Mouse (Mus musculus): ENCODE results near the gene Lrrc45. TPM values are rescaled to one million over a fixed set of nuclear protein-coding genes. Genes with fewer than 3 reads are reported as not detected.
A peak's percentile ranks its signal among the peaks of the same experiment; 100 is the strongest.
"Not testable (repeated sequence)": the region's sequence is repeated elsewhere in the genome, so short reads cannot be mapped to it uniquely, and the experiment has no call there.

Gene Lrrc45
- total and polyA plus RNA-seq, 3 experiments: 21.9 to 34.2 (median 25.3) TPM

DNA sequence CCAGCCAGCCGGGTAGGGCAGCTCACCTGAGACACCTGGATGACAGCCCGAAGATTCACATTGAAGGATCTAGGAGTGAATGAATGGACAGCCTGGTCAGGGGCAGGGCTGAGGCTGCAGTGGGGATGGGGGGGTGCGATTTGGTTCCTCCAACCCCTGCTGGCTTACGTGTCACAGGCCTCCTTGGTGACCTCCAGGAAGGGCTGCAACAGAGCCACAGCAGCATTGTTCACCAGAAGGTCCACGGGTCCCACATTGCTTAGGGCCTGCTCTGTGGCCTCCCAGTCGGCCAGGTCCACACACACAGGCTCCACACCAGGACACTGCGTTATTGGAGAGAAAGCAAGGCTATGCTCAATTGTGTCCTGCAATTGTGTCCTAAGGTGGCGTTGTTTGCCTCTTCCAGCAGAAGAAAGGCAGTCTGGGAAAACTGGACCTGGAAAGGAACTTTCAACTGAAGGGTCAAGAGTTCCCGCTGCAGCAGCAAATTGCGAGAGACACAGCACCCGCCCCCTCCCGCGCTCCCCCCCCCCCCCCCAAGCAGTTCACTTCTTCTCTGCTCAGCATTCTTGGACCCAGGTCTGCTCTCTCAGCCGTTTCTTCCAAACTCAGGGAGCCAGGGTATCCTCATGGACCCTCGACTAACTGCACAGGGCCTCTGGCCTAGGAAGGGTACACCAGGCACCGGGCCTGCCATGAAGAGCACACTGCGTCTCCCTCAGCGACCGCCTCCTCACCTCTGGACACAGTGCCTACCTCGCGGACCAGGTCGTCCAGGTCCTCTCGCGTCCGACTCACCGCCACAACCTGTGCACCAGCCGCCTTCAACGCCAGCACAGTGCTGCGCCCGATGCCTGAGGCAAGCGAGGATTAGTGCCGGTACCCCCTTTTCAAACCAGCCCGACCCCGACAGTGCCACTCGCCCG lies 12.8 kb downstream of the Lrrc45 start:
- DNase-seq: no peak

DNA sequence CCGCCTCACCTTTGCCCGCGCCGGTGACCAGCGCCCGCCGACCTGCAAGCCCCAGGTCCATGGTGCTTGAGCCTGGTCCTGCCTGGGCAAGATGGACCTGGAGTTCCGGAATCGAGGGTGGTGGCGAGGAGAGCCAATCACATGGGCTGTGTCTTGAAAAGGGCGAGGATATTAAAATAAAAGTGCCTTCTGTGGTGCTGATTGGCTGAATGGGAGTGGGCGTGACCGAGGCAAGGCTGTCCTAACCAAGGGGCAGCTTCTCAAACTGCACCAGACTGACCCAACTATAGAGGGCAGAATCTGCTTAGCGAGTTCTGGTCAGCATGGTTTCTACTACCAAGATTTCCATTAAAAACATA lies 13.4 kb downstream of the Lrrc45 start, which contains the start of gene Dcxr:
Dcxr (minus strand) TSS at position 113 of the 359 bp plus-strand sequence.
- peak; percentile 95 for DNase-seq

DNA sequence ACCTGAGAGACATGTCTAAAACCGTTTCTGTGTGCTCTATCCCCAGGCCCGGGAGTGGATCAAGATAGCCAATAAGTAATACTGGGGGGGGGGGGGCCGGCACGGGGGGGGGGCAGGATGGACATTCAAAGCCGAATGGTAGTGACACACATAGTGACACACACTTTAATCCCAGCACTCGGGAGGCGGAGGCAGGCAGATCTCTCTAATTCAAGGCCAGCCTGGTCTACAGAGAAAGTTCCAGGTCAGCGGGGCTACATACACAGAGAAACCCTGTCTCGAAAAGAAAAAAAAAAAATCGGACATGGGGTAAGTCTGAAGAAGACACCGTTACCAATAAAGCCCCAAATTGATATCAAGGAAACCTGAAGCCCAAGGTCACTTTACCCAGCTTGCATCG lies 13.8 kb downstream of the Lrrc45 start:
- DNase-seq: no peak

DNA sequence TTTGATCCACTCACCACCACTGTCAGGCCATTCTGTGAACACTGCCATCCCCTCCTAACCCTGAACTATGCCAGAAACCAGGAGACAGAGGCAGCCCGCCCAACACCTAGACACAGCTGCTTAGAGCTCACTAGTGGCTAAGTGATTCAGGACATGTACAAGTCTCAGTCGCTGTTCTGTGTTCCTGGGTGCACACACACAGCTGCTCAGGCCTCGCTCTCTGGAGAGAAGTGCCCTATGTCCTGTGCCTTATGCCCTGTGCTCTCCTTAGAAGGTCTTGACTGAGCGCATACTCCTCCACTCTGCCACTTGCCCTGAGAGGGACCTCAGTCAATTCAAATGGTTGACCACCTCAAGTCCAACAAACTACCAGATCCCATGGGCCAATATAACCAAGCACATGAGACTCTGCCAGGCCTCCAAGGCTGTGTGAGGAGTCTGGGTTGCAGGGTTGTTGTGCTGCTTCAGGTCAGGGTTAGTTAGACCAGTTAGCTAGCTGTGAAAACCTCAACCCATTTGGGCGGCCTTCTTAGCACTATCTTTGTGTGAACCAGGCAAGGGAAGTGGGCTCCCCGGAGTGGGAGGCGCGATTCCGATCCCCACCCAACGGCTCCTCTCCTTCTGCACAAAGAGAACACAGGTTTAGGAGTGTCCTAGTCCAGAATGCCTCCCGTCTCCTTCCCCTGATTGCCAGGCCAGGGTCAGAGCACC lies 15.0 kb downstream of the Lrrc45 start:
- no peak for DNase-seq

DNA sequence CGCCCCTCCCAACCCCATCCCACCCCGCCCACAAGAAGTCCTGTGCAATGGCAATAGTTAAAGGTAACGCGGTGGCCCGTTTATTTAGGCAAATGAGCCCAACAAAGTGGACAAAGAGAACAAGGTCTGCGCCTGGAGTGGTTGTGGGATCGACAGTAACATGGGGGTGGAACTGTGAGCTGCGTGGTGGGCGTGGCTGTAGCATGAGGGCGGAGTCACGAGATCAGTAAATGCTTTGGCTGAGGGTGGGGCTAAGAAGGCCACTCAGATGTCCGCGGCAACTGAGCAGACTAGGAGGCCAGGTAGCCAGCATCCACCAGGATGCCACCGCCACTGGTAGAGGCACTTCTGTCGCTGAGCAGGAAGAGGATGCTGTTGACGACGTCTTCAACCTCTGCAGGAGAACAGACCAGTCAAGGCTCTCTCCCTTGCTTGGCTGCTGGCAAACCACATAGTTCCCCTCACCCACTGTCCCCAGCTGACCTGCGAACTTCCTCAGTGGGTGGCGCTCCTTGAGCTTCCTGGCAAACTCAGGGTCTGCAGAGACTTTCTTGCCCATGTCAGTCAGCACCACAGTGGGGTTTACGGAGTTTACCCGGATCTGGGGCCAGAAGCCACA lies 15.8 kb downstream of the Lrrc45 start:
- DNase-seq: peak; percentile 66

DNA sequence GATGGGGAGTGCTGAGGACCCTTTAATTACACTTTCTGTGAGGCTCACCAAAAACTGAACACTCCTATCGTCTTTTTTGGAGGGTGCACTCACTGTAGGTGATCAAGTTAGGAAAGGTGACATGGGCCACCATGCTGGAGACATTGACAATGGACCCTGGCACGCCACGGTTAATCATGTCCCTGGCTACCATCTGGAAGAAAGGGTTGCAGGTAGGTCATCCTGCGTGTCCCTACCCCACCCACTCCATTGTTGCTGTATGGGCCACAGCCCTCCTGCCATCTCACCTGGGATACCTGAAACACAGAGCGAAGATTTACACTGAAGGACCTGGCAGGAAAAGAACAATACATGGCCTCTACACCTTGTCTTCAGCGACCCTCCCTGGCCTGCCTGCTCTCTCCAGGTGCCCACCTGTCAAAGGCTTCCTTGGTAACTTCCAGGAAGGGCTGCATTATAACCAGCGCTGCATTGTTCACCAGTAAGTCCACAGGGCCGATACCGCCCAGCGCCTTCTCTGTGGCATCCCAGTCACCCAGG lies 16.7 kb downstream of the Lrrc45 start:
- DNase-seq: no peak

DNA sequence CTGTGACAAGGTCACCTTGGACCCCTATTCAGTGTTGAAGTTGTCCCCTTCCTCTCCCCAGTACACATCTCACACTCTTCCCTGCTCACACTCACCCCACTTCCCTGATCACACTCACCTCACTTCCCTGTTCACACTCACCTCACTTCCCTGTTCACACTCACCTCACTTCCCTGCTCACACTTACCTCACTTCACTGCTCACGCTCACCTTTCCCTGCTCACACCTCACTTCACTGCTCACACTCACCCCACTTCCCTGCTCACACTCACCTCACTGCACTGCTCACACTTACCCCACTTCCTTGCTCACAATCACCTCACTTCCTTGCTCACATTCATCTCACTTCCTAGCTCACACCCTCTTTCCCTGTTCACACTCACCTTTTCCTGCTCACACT lies 17.7 kb downstream of the Lrrc45 start:
- no peak for DNase-seq

DNA sequence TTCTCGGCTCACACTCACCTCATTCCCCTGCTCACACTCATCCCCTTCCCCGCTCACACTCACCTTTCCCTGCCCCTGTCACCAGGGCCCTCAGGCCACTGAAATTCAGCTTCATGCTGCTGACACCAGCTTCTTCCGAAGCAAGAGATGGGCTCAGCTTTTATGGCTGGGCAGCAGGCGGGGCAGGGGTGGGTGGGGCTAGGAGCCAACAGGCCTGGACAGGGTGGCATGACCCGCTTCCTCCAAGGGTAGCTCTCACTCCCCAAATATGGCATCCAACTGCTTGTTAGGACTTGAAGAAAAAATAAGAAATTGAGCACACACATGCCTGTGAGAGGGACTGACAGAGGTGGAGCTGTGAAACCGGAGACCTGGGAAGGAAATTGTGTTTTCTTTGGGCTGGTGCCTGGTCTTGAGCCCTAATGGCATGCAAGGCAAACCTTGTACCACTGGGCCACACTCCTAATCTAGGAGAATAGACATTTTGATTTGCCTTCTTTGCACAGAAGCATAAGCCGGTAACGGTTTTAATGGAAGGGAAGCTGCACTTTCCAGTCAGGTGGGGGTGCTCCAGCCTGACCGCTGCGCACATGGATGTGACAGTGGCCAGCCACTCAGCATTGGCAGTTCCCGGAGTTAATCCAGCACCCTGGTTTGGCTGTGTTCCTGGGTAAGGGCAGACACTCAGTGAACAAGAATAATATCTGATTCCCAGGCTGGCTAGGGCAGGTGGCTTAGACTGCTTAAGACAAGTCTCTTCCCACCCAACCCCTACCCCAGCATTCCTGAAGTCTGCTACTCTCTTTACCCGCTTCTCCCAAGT lies 18.3 kb downstream of the Lrrc45 start, which contains the start of gene Cbr2:
Cbr2 (minus strand) TSS at position 257 of the 823 bp plus-strand sequence.
- DNase-seq: no peak

DNA sequence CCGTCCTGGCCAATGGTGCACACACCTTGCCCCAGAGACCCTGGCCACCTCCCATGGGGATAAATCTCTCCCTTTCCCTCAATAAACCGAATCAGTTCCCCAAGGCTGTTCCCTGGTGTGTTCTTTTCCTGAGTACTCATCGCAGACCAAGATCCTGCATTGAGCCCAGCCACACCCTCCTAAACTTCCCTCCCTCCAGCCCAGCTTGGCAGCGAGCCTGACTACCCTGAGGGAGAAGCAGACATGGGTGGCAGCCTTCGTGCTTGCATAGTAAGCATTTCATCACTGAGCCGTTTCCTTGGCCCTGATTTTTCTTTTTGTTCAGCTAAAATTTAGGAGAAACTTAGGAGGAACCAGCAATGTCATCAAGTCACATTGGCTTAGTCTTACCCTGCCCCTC lies 19.8 kb downstream of the Lrrc45 start:
- peak; percentile 79 for DNase-seq

DNA sequence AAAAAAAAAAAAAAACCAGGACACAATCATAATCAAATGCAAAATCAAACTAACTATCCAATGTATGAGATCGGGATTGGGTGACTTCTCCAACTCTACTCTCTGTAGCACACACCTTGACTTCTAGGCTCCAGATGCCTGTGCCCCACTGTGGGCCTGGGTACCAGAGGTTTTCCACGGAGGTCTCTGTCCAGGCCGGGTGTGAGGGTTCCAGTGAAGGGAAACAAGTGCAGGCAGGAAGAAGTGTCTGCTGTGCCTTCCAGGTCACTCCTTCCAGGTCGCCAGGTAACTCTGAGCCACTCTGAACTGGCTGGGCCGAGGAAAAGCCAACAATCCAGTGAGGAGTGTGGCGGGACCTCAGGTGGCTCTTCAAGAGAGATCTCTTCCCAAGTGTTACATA lies 22.7 kb downstream of the Lrrc45 start:
- no peak for DNase-seq

DNA sequence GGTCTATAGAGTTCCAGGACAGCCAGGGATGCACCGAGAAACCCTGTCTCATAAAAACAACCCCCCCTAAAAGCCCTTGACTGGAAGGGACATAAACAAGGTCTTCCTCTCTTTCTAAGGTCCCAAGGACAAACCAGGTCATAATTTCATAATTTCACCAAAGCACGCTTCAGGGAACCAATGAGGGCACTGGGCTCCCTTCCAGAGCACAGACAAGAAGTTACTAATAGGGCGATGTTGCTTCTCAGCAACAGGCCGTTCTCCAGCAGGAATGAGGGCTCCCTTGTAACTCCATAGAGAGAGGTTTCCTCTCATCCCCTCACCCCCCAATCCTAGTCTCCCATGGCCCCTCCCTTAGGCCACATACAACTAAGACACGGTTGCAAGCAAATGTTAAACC lies 27.3 kb downstream of the Lrrc45 start:
- DNase-seq: peak; percentile 75

DNA sequence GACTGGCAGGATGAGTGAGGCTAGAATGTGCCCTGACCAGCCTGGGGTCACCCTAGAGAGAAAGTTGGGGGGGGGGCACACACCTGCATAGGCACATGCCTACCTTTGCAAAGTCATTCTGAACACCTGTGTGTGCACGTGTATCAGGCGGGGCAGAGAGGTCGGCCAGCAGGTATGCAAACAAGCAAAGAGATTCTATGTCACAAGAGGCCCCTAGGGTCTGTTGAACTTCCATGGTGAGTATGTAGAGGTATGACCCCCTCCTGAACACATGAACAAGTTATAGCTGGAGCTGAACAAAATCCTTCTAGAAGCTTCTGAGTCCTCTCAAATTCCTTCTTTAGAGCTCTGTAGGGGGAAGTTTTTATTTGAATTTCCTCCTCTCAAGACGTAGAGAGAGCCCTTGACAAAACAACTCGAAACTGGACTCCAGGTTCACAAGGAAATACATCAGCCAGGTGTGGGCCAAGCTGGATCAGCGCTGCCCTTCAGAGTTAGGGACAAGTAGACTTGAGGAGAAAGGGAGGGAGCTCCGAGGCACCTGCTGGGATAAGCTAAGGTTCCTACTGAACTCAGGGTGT lies 30.5 kb downstream of the Lrrc45 start:
- DNase-seq: no peak

DNA sequence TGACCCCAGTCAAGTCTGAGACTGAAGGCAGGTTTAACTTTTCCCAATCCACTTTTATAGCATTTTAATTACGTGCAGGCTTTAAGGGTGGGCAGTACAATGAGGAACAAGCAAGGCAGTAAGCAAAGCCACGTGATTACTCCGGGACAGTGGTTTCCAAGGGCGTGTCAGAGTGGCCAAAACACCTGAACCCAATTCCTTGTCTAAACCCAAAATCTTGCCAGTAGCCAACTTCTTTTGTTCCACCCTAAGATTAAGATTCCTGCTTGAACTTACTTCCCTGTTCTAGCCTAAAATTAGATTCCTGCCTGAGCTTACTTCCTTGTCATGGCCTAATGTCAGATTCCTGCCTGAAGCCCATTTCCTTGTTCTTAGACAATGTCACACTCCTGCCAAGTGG lies 34.2 kb downstream of the Lrrc45 start:
- DNase-seq: no peak

DNA sequence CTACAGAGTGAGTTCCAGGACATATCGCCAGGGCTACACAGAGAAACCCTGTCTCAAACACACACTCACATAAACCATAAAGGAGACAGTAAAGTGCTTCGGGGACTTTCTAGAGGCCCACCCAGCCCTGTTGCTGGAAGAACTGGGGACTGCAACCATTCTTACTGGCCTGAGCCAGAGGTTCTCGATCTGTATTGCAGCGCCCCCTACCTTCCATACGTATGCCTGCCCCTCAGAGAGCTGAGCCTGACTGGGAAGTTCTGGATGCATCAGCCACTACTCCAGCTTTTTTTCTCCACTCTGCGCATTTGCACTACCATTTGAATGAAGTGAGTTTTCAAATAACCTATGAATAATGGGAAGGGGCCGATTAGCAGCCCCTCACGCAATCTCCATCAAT lies 35.7 kb downstream of the Lrrc45 start:
- peak; percentile 46 for DNase-seq

DNA sequence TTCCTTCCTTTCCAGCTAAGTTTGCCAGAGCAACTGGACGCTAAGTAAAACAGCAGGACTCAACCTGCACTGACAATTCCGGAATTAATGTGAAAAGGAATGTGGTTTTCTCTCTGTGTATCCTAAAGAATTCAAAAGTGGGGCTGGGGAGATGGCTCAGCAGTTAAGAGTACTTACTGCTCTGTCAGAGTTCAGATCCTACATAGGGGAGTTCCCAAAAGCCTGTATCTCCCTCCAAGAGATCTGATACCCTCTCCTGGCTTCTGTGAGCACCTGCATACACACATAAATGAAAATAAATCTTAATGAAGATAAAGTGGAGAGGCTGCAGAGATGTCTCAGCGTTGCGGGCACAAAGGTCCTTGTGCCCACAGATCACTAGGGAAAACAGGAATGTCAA lies 37.9 kb downstream of the Lrrc45 start:
- DNase-seq: no peak

DNA sequence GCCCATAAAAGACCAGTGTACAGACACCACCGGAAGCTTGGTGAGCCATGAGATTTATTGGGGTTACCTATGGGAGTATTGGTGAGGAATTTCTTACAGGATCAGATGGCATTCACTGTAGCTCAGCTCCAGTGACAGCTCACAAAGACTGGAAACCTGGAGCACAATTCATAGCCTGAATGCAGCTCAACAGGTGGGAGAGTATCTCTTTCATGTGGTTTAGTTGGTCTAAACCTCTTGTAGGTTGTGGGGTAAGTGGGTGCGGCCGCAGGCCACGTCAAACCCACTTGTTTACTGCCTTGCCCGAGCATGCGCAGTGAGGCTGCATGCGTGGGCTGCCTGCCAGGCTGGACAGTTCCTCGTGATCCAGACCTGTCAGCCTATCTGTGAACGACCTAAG lies 46.5 kb downstream of the Lrrc45 start:
- DNase-seq: no peak

DNA sequence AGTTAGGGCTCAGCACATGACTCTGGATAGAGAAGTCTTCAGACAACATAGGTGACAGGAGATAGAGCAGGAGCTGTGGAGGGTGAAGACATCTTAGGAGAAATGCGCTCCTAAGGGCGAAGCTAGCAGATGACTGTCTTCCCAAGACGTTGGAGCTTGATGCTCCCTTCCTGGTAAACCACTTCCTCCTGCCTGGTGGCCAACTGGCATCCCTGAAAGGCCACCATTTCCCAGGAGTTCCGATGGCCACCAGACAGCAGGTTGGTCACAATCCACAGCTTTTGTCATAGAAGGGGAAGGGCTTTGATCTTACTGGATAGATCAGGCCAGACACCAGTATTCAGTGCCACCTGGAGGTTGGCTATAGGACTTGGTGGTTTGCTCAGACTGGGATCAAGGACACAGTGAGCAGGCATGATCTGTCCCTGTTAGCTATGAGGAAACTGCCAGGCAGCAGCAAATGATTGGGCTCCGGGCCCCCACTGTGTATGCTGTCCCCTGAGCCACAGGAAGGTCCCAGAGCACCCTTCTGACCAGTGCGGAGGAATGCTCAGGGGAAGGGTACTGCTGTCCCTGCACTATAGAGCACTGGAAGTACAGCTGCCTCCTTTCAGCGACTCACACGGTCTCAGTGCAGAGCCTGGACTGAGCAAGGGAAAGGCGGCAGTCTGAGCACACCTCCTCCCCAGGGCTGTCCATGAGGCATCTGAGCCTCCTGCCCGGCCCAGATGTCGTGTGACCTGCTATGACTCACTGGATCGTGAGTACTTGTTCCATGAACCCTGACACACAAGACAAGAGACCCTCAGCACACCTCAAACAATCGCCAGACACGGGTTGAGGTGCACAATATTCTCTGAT lies 48.3 kb downstream of the Lrrc45 start:
- DNase-seq: no peak

DNA sequence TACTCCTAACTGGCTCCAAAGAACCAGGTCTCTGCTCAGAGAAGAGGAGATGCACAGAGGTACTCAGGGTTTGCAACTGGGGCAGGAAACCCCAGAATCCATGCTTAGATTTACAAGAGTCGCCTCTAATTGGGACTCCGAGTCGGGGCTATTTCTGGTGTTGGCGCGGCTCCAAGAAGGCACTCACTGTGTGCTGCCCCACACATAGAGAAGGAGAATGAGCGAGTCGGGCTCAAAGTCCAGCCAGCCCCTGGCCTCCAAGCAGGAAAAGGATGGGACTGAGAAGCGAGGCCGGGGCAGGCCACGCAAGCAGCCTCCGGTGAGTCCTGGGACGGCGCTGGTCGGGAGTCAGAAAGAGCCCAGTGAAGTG lies 48.9 kb downstream of the Lrrc45 start, which contains the start of gene Hmga1b:
Hmga1b (plus strand) TSS at position 123 of the 370 bp plus-strand sequence.
- not testable (repeated sequence) for DNase-seq

DNA sequence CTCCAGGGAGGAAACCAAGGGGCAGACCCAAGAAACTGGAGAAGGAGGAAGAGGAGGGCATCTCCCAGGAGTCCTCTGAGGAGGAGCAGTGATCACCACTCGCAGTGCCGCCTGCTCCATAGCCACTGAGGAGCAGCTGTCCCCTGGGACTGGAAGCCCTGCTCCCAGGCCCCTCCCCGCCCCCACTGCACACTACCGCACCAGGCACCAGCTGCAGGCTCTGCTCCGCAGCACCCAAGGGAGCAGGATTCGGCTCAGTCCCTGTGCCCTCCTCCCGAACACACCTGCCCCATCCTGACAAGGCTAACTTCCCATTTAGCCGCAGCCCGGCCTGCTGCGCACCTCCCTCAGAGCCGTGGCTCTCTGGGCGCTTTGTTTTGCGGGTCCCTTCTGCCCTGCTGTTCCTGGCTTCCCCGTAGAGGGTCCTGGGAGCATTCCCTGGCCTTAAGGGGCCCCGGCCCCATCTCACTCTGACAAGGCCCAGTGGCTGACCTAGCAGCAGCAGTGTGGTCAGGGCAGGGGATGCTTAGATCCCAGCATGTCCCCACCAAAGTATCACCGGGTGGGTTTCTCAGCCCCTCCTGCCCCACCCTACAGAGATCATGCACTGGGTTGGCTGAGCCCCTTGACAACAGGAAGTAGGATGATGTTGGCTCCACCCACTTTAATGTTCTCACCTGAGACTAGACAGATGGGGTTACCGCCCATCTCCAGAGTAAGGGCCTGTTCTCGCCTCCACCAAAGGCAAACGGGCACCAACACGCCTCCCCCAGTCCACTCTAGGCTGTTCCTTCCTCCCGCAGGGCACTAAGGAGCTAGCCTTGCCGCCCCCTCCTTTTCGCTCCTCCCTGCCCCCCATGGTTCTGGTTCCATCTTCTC lies 49.6 kb downstream of the Lrrc45 start:
- DNase-seq: not testable (repeated sequence)

Measured in adrenal gland, adult 2 months (tissue).